Mouse (Mus musculus) heart, adult 2 months (tissue): ENCODE results near the gene Plxnc1. TPM values are rescaled to one million over a fixed set of nuclear protein-coding genes. Genes with fewer than 3 reads are reported as not detected.

Source experiments
- DNase-seq, 2 experiments: peaks; one replicate each; pipeline ENCODE4 v3.0.0; 2021
- H3K27ac ChIP-seq: fragments of 200-600 bp; 2 replicates; pipeline ENCODE4 v1.8.1; 2022
- H3K27me3 ChIP-seq: fragments of 200-500 bp; 2 replicates; pipeline ENCODE4 v1.6.1; 2012; ENCODE audit warnings: mild to moderate bottlenecking, low read length, inconsistent platforms, mixed read lengths; ENCODE audit not compliant: control insufficient read depth, insufficient read depth
- H3K36me3 ChIP-seq: fragments of 200-500 bp; 2 replicates; pipeline ENCODE4 v1.6.1; 2012; ENCODE audit warnings: low read length, inconsistent platforms; ENCODE audit not compliant: control insufficient read depth, insufficient read depth
- H3K4me1 ChIP-seq: fragments of 200-500 bp; 2 replicates; pipeline ENCODE4 v1.6.1; 2011; ENCODE audit warnings: low read length; ENCODE audit not compliant: control insufficient read depth, insufficient read depth
- H3K4me3 ChIP-seq: fragments of 200-600 bp; 2 replicates; pipeline ENCODE4 v1.8.1; 2022
- H3K79me2 ChIP-seq: fragments of 200-500 bp; replicated peaks from 2 replicates; pipeline ENCODE4 v1.6.1; 2012; ENCODE audit warnings: mild to moderate bottlenecking, inconsistent platforms, low read length, moderate library complexity, mixed read lengths; ENCODE audit not compliant: control insufficient read depth, insufficient read depth
- H3K9ac ChIP-seq: fragments of 200-500 bp; 2 replicates; pipeline ENCODE4 v1.6.1; 2012; ENCODE audit warnings: low read depth, mild to moderate bottlenecking, control low read depth, inconsistent platforms, low read length, mixed read lengths
- CTCF ChIP-seq: fragments of 200-600 bp; IDR thresholded peaks from 2 replicates; pipeline ENCODE4 v1.8.1; 2022; ENCODE audit warnings: antibody characterized with exemption, mild to moderate bottlenecking, moderate library complexity
- EP300 ChIP-seq: fragments of 200-500 bp; IDR thresholded peaks from 2 replicates; pipeline ENCODE4 v1.6.1; 2011; ENCODE audit warnings: low read depth, low read length, control low read depth; ENCODE audit not compliant: insufficient read depth
- POLR2A ChIP-seq: fragments of 200-500 bp; IDR thresholded peaks from 2 replicates; pipeline ENCODE4 v1.6.1; 2011; ENCODE audit warnings: mild to moderate bottlenecking, low read depth, low read length, control low read depth; ENCODE audit not compliant: insufficient read depth
- whole genome bisulfite sequencing: fragments of 180-500 bp; shearing (Covaris S2); methylation state at CpG from one replicate; pipeline ENCODE4 v1.1.7; 2018; 5-methylcytosine and 5-hydroxymethylcytosine counted together
- intact Hi-C: fragments of 180-260 bp; cut with DNase I; formaldehyde crosslinking; loops from one replicate; pipeline ENCODE4 v1.15.1; 2025
- polyA plus RNA-seq: library from polyadenylated mRNA; depleted of rRNA; stranded (reverse); fragments of >200 nt; gene quantifications from 2 replicates; pipeline ENCODE4 v1.2.3, GENCODE M21; 2012
- total RNA-seq, 2 experiments: library from RNA; stranded (reverse); gene quantifications; 2 replicates each; pipeline ENCODE4 v1.2.3; 2021

Gene Plxnc1
- total and polyA plus RNA-seq, 3 experiments, result 0.84 to 2.3 (median 2.0) TPM

- H3K27me3 ChIP-seq, result no peaks in the 10 kb centered on the region
- WGBS, result 82% methylated on average over 12 of the region's 12 CpGs
- no peak overlapping the region for H3K4me3 ChIP-seq
- TF ChIP-seq POLR2A, result no peak
- no peak for TF ChIP-seq EP300
- no peak for TF ChIP-seq CTCF
- no peaks in the 10 kb centered on the region for H3K4me1 ChIP-seq
- no peaks in the 10 kb centered on the region for H3K36me3 ChIP-seq
- H3K79me2 ChIP-seq, result no peaks in the 10 kb centered on the region
- H3K9ac ChIP-seq, result no peak overlapping the region
- DNase-seq, result no peak
- intact Hi-C loops, result loop anchor here (10.0 kb wide), 1 partner anchor 118 kb away; the partner anchor contains the start of gene Plxnc1
- H3K27ac ChIP-seq, result no peak overlapping the region
Observed at GRCm38 (mm10) chr10:94826436-94826835, 118.2 kb downstream of the Plxnc1 start.

GRCm38 (mm10) chr10:94825951-94826350 lies 118.7 kb downstream of the Plxnc1 start:
- Histone ChIP-seq H3K9ac (no peak overlapping the region), H3K4me3 (no peak overlapping the region), H3K36me3 (no peaks in the 10 kb centered on the region), H3K4me1 (no peaks in the 10 kb centered on the region), H3K27me3 (no peaks in the 10 kb centered on the region), H3K27ac (no peak overlapping the region), H3K79me2 (no peaks in the 10 kb centered on the region)
- WGBS, result 89% methylated on average over 2 of the region's 2 CpGs
- intact Hi-C loops, result loop anchor here (10.0 kb wide), 1 partner anchor 119 kb away; the partner anchor contains the start of gene Plxnc1
- DNase-seq, result no peak
- no peak for TF ChIP-seq EP300

GRCm38 (mm10) chr10:94823971-94824760 lies 120.5 kb downstream of the Plxnc1 start:
- Histone ChIP-seq H3K9ac (no peak overlapping the region), H3K4me3 (no peak overlapping the region), H3K79me2 (no peaks in the 10 kb centered on the region), H3K27ac (no peak overlapping the region), H3K27me3 (no peaks in the 10 kb centered on the region), H3K36me3 (no peaks in the 10 kb centered on the region), H3K4me1 (no peaks in the 10 kb centered on the region)
- no peak for DNase-seq
- no peak for TF ChIP-seq POLR2A
- intact Hi-C loops, result loop anchor here (10.0 kb wide), 1 partner anchor 121 kb away; the partner anchor contains the start of gene Plxnc1
- 70% methylated on average over 11 of the region's 11 CpGs for WGBS

- no peak overlapping the region for H3K27ac ChIP-seq
- no peak for TF ChIP-seq CTCF
- TF ChIP-seq EP300, result no peak
- no peak for TF ChIP-seq POLR2A
- intact Hi-C loops, result no loop called here
- DNase-seq, result no peak
- 67% methylated on average over 17 of the region's 17 CpGs for WGBS
- no peaks in the 10 kb centered on the region for H3K79me2 ChIP-seq
- no peaks in the 10 kb centered on the region for H3K4me1 ChIP-seq
- H3K27me3 ChIP-seq, result no peaks in the 10 kb centered on the region
- H3K9ac ChIP-seq, result no peak overlapping the region
- no peak overlapping the region; the same call in 1 of the 2 replicates for H3K4me3 ChIP-seq
- no peaks in the 10 kb centered on the region for H3K36me3 ChIP-seq
Observed at GRCm38 (mm10) chr10:94818781-94819665, 125.6 kb downstream of the Plxnc1 start.

- TF ChIP-seq CTCF (no peak), POLR2A (no peak), EP300 (no peak)
- DNase-seq, result no peak
- Histone ChIP-seq H3K27ac (no peak overlapping the region), H3K4me1 (no peaks in the 10 kb centered on the region), H3K4me3 (no peak overlapping the region), H3K27me3 (no peaks in the 10 kb centered on the region), H3K36me3 (no peaks in the 10 kb centered on the region), H3K79me2 (no peaks in the 10 kb centered on the region), H3K9ac (no peak overlapping the region)
- 89% methylated on average over 3 of the region's 3 CpGs for WGBS
- intact Hi-C loops, result no loop called here
Observed at GRCm38 (mm10) chr10:94818127-94818526, 126.5 kb downstream of the Plxnc1 start.
